Mouse (Mus musculus) neural tube, embryonic 11.5 days (tissue): Measurements from ENCODE around the gene Tril. TPM values are rescaled to one million over a fixed set of nuclear protein-coding genes. Genes with fewer than 3 reads are reported as not detected.

Experiments used
- ATAC-seq: fragments of 200-750 bp; cut with Nextera tagmentation; 2 replicates; pipeline ENCODE4 v1.8.0; 2017; ENCODE audit warnings: moderate number of reproducible peaks, mild to moderate bottlenecking, moderate TSS enrichment, moderate library complexity; ENCODE audit not compliant: insufficient read depth, low FRiP score, low TSS enrichment
- DNase-seq: peaks from one replicate; pipeline ENCODE4 v3.0.0-alpha.2; 2015; ENCODE audit warnings: low spot score
- H3K27ac ChIP-seq: fragments of 300-500 bp; sonication (generic); 2 replicates; pipeline ENCODE4 v1.5.1; 2014; ENCODE audit warnings: low read depth, mild to moderate bottlenecking, low read length
- H3K27me3 ChIP-seq: fragments of 300-500 bp; sonication (generic); 2 replicates; pipeline ENCODE4 v1.6.1; 2014; ENCODE audit warnings: mild to moderate bottlenecking, low read length, mixed read lengths; ENCODE audit not compliant: control insufficient read depth, insufficient read depth
- H3K36me3 ChIP-seq: fragments of 300-500 bp; sonication (generic); 2 replicates; pipeline ENCODE4 v1.6.1; 2014; ENCODE audit warnings: mild to moderate bottlenecking, low read length, moderate library complexity, mixed read lengths; ENCODE audit not compliant: control insufficient read depth, insufficient read depth
- H3K4me1 ChIP-seq: fragments of 300-500 bp; sonication (generic); 2 replicates; pipeline ENCODE4 v1.6.1; 2014; ENCODE audit warnings: low read length, mixed read lengths; ENCODE audit not compliant: control insufficient read depth, insufficient read depth
- H3K4me2 ChIP-seq: fragments of 300-500 bp; sonication (generic); 2 replicates; pipeline ENCODE4 v1.6.1; 2014; ENCODE audit warnings: low read depth, mild to moderate bottlenecking, moderate library complexity
- H3K4me3 ChIP-seq: fragments of 300-500 bp; sonication (generic); 2 replicates; pipeline ENCODE4 v1.5.1; 2014; ENCODE audit warnings: low read depth, low read length
- H3K9ac ChIP-seq: fragments of 300-500 bp; sonication (generic); 2 replicates; pipeline ENCODE4 v1.6.1; 2014; ENCODE audit warnings: mild to moderate bottlenecking, low read length
- H3K9me3 ChIP-seq: fragments of 300-500 bp; sonication (generic); 2 replicates; pipeline ENCODE4 v1.6.1; 2016; ENCODE audit warnings: low read length; ENCODE audit not compliant: control insufficient read depth
- WGBS: fragments of 180-500 bp; shearing (Covaris S2); extraction: QIAGEN DNeasy Blood & Tissue Kit; methylation state at CpG from one replicate; pipeline ENCODE4 v1.1.7; 2014; 5-methylcytosine and 5-hydroxymethylcytosine counted together
- polyA plus RNA-seq: library from polyadenylated mRNA; unstranded; fragments of >200 nt; fragmentation: Nextera tagmentation; extraction: Ambion mirVana; gene quantifications from 2 replicates; pipeline ENCODE4 v1.2.1, GENCODE M21; 2014

The Tril gene
- polyA plus RNA-seq, 1 experiment from 2014 or later: 19.6 TPM

GRCm38 (mm10) chr6:53814214-53814613 is 6.4 kb downstream of the Tril start:
- no peaks in the 10 kb centered on the region for H3K9me3 ChIP-seq
- ATAC-seq (no peak), DNase-seq (no peak)
- no peak overlapping the region for H3K9ac ChIP-seq
- no peak overlapping the region for H3K27ac ChIP-seq
- no peak overlapping the region for H3K4me2 ChIP-seq
- no peaks in the 10 kb centered on the region for H3K36me3 ChIP-seq
- H3K4me1 ChIP-seq: peaks cover 7% of the 10 kb centered on the region
- no peak overlapping the region for H3K4me3 ChIP-seq
- H3K27me3 ChIP-seq: peaks cover 19% of the 10 kb centered on the region

- peaks cover 3% of the 10 kb centered on the region; the same call in 1 of the 2 replicates for H3K27me3 ChIP-seq
- no peak overlapping the region for H3K9ac ChIP-seq
- H3K4me2 ChIP-seq: no peak overlapping the region
- H3K4me3 ChIP-seq: no peak overlapping the region
- ATAC-seq (no peak), DNase-seq (no peak)
- peaks cover 1% of the 10 kb centered on the region; the same call in 1 of the 2 replicates for H3K4me1 ChIP-seq
- no peaks in the 10 kb centered on the region for H3K9me3 ChIP-seq
- WGBS: 69% methylated on average over 3 of the region's 3 CpGs
- no peak overlapping the region for H3K27ac ChIP-seq
- no peaks in the 10 kb centered on the region for H3K36me3 ChIP-seq
Measured at GRCm38 (mm10) chr6:53812242-53812641, 8.4 kb downstream of the Tril start.

GRCm38 (mm10) chr6:53808801-53809200 is 11.8 kb downstream of the Tril start:
- no peaks in the 10 kb centered on the region for H3K27me3 ChIP-seq
- H3K36me3 ChIP-seq: no peaks in the 10 kb centered on the region
- H3K27ac ChIP-seq: no peak overlapping the region
- H3K4me1 ChIP-seq: peaks cover 12% of the 10 kb centered on the region
- no peak overlapping the region for H3K4me3 ChIP-seq
- no peaks in the 10 kb centered on the region for H3K9me3 ChIP-seq
- no peak for ATAC-seq
- H3K9ac ChIP-seq: no peak overlapping the region
- WGBS: 78% methylated on average over 9 of the region's 9 CpGs
- no peak overlapping the region for H3K4me2 ChIP-seq
- DNase-seq: no peak

- H3K27ac ChIP-seq: no peak overlapping the region
- no peak for DNase-seq
- ATAC-seq: no peak
- no peak overlapping the region for H3K4me3 ChIP-seq
- no peak overlapping the region for H3K9ac ChIP-seq
- no peak overlapping the region for H3K4me2 ChIP-seq
- 55% methylated on average over 3 of the region's 3 CpGs for WGBS
- no peaks in the 10 kb centered on the region for H3K27me3 ChIP-seq
- no peaks in the 10 kb centered on the region for H3K9me3 ChIP-seq
- H3K4me1 ChIP-seq: peaks cover 12% of the 10 kb centered on the region
- no peaks in the 10 kb centered on the region for H3K36me3 ChIP-seq
Measured at GRCm38 (mm10) chr6:53807185-53807584, 13.4 kb downstream of the Tril start.

- no peak for ATAC-seq
Measured at GRCm38 (mm10) chr6:53806591-53807023, 14.0 kb downstream of the Tril start.

GRCm38 (mm10) chr6:53806021-53806420 is 14.6 kb downstream of the Tril start:
- Histone ChIP-seq H3K27me3 (no peaks in the 10 kb centered on the region), H3K9me3 (no peaks in the 10 kb centered on the region), H3K9ac (no peak overlapping the region), H3K27ac (no peak overlapping the region), H3K4me1 (peaks cover 12% of the 10 kb centered on the region), H3K4me3 (no peak overlapping the region), H3K36me3 (no peaks in the 10 kb centered on the region), H3K4me2 (no peak overlapping the region)
- DNase-seq (no peak), ATAC-seq (no peak)
- 80% methylated on average over 5 of the region's 5 CpGs for WGBS

More at GRCm38 (mm10) chr6:53806591-53807023, 14.0 kb downstream of the Tril start:
- Histone ChIP-seq H3K36me3 (no peaks in the 10 kb centered on the region), H3K4me1 (peaks cover 12% of the 10 kb centered on the region), H3K4me3 (no peak overlapping the region), H3K4me2 (no peak overlapping the region), H3K27ac (no peak overlapping the region), H3K27me3 (no peaks in the 10 kb centered on the region), H3K9me3 (no peaks in the 10 kb centered on the region), H3K9ac (no peak overlapping the region)
- WGBS: 26% methylated on average over 8 of the region's 8 CpGs
- DNase-seq: peak; percentile 49

- no peak overlapping the region for H3K9ac ChIP-seq
- DNase-seq: no peak
- no peaks in the 10 kb centered on the region for H3K9me3 ChIP-seq
- H3K27me3 ChIP-seq: no peaks in the 10 kb centered on the region
- no peaks in the 10 kb centered on the region for H3K36me3 ChIP-seq
- ATAC-seq: no peak
- no peak overlapping the region for H3K27ac ChIP-seq
- peaks cover 12% of the 10 kb centered on the region for H3K4me1 ChIP-seq
- 72% methylated on average over 6 of the region's 6 CpGs for WGBS
- H3K4me3 ChIP-seq: no peak overlapping the region
- no peak overlapping the region for H3K4me2 ChIP-seq
Measured at GRCm38 (mm10) chr6:53804145-53804544, 16.5 kb downstream of the Tril start.

GRCm38 (mm10) chr6:53803551-53803950 is 17.1 kb downstream of the Tril start:
- WGBS: 94% methylated on average over 4 of the region's 4 CpGs
- DNase-seq (no peak), ATAC-seq (no peak)
- Histone ChIP-seq H3K27me3 (no peaks in the 10 kb centered on the region), H3K27ac (no peak overlapping the region), H3K4me2 (no peak overlapping the region), H3K4me1 (peaks cover 12% of the 10 kb centered on the region), H3K4me3 (no peak overlapping the region), H3K36me3 (no peaks in the 10 kb centered on the region), H3K9ac (no peak overlapping the region), H3K9me3 (no peaks in the 10 kb centered on the region)

- ATAC-seq (no peak), DNase-seq (no peak)
- no peak overlapping the region for H3K9ac ChIP-seq
- H3K27me3 ChIP-seq: no peaks in the 10 kb centered on the region
- no peaks in the 10 kb centered on the region for H3K9me3 ChIP-seq
- no peaks in the 10 kb centered on the region for H3K36me3 ChIP-seq
- H3K4me3 ChIP-seq: no peak overlapping the region
- no peak overlapping the region for H3K27ac ChIP-seq
- peaks cover 7% of the 10 kb centered on the region for H3K4me1 ChIP-seq
- 64% methylated on average over 5 of the region's 5 CpGs for WGBS
- no peak overlapping the region for H3K4me2 ChIP-seq
Measured at GRCm38 (mm10) chr6:53801893-53802286, 18.7 kb downstream of the Tril start.
